Mouse (Mus musculus) CH12.LX (cell line): ENCODE measurements around the gene Pank2. TPM values are rescaled to one million over a fixed set of nuclear protein-coding genes. Genes with fewer than 3 reads are reported as not detected.
"Not testable (repeated sequence)": the region's sequence is repeated elsewhere in the genome, so short reads cannot be mapped to it uniquely, and the experiment has no call there.

ENCODE experiments used
- DNase-seq: peaks from one replicate; pipeline ENCODE4 v3.0.0-alpha.2; 2013; ENCODE audit errors: extremely low read depth
- H3K27ac ChIP-seq: 2 replicates; pipeline ENCODE4 v1.5.1; 2012; ENCODE audit warnings: low read depth, mild to moderate bottlenecking, control low read depth, moderate library complexity; ENCODE audit not compliant: insufficient read depth
- H3K27me3 ChIP-seq: replicated peaks from 2 replicates; pipeline ENCODE3; 2012; ENCODE audit warnings: inconsistent platforms
- H3K36me3 ChIP-seq, 2 experiments: replicated peaks in 1 of 2; 2 replicates each; pipeline versions ENCODE3 to v1.6.1; 2012; ENCODE audit warnings: inconsistent platforms in 1 of 2, low read length in 1 of 2, mild to moderate bottlenecking in 1 of 2, mixed read lengths in 1 of 2, moderate library complexity in 1 of 2; ENCODE audit not compliant: control insufficient read depth in 1 of 2, insufficient read depth in 1 of 2
- H3K4me1 ChIP-seq, 2 experiments: 2 replicates each; pipeline ENCODE4 v1.6.1; 2012; ENCODE audit warnings: inconsistent platforms in 1 of 2, moderate library complexity in 1 of 2; ENCODE audit not compliant: insufficient read depth in 2 of 2, control insufficient read depth in 1 of 2
- H3K4me2 ChIP-seq: 2 replicates; pipeline ENCODE4 v1.6.1; 2012; ENCODE audit warnings: low read depth, mild to moderate bottlenecking, control low read depth; ENCODE audit not compliant: poor library complexity, insufficient read depth, severe bottlenecking
- H3K4me3 ChIP-seq, 3 experiments: fragments of 150-350 bp in 1 of 3; sonication (generic) in 1 of 3; replicated peaks in 1 of 3; 2 replicates each; pipeline versions ENCODE3 to v1.5.1; 2011 to 2012; ENCODE audit warnings: low read depth in 2 of 3, low read length in 2 of 3, mild to moderate bottlenecking in 2 of 3, moderate library complexity in 2 of 3, control low read depth in 1 of 3, improper control_type of control experiment in 1 of 3, inconsistent platforms in 1 of 3, mixed read lengths in 1 of 3; ENCODE audit not compliant: poor library complexity in 1 of 3
- H3K79me2 ChIP-seq: replicated peaks from 2 replicates; pipeline ENCODE4 v1.6.1; 2012; ENCODE audit warnings: mild to moderate bottlenecking, moderate library complexity; ENCODE audit not compliant: control insufficient read depth, poor library complexity, insufficient read depth, severe bottlenecking; ENCODE audit errors: extremely low read depth
- H3K9ac ChIP-seq: 2 replicates; pipeline ENCODE4 v1.6.1; 2012; ENCODE audit warnings: low read depth, mild to moderate bottlenecking, control low read depth, moderate library complexity; ENCODE audit not compliant: insufficient read depth
- H3K9me3 ChIP-seq: replicated peaks from 2 replicates; pipeline ENCODE3; 2012; ENCODE audit warnings: low read length, inconsistent platforms, mixed read lengths
- BHLHE40 ChIP-seq: IDR thresholded peaks from 2 replicates; pipeline ENCODE4 v1.6.1; 2011; ENCODE audit warnings: mild to moderate bottlenecking, low read depth, low read length, improper control_type of control experiment
- HCFC1 ChIP-seq: IDR thresholded peaks from 2 replicates; pipeline ENCODE4 v1.6.1; 2012; ENCODE audit warnings: low read depth, mild to moderate bottlenecking, inconsistent platforms, low read length, improper control_type of control experiment
- IRF4 ChIP-seq: IDR thresholded peaks from 2 replicates; pipeline ENCODE4 v1.6.1; 2014; ENCODE audit warnings: low read depth, mild to moderate bottlenecking, inconsistent platforms, low read length, improper control_type of control experiment
- JUN ChIP-seq: IDR thresholded peaks from 2 replicates; pipeline ENCODE4 v1.6.1; 2011; ENCODE audit warnings: low read depth, mild to moderate bottlenecking, low read length, improper control_type of control experiment, moderate library complexity; ENCODE audit not compliant: insufficient read depth
- JUND ChIP-seq: conservative IDR thresholded peaks from 2 replicates; pipeline ENCODE4 v1.6.1; 2011; ENCODE audit warnings: low read depth, low read length, improper control_type of control experiment
- KAT2A ChIP-seq: IDR thresholded peaks from 2 replicates; pipeline ENCODE4 v1.6.1; 2012; ENCODE audit warnings: low read length, improper control_type of control experiment, inconsistent platforms; ENCODE audit not compliant: insufficient replicate concordance
- MAFK ChIP-seq: IDR thresholded peaks from 2 replicates; pipeline ENCODE4 v1.6.1; 2011; ENCODE audit warnings: low read length, improper control_type of control experiment; ENCODE audit not compliant: insufficient replicate concordance
- MAX ChIP-seq: IDR thresholded peaks from 2 replicates; pipeline ENCODE4 v1.6.1; 2011; ENCODE audit warnings: low read length, improper control_type of control experiment
- MEF2A ChIP-seq: IDR thresholded peaks from 2 replicates; pipeline ENCODE4 v1.6.1; 2014; ENCODE audit warnings: low read depth, mild to moderate bottlenecking, inconsistent platforms, low read length, improper control_type of control experiment, borderline replicate concordance
- MXI1 ChIP-seq: IDR thresholded peaks from 2 replicates; pipeline ENCODE4 v1.6.1; 2011; ENCODE audit warnings: mild to moderate bottlenecking, low read depth, low read length, improper control_type of control experiment
- NRF1 ChIP-seq: IDR thresholded peaks from 2 replicates; pipeline ENCODE4 v1.6.1; 2014; ENCODE audit warnings: low read depth, mild to moderate bottlenecking, inconsistent platforms, low read length, improper control_type of control experiment, moderate library complexity
- PAX5 ChIP-seq: IDR thresholded peaks from 2 replicates; pipeline ENCODE4 v1.6.1; 2012; ENCODE audit warnings: low read length, inconsistent platforms, mixed read lengths
- POLR2AphosphoS2 ChIP-seq: IDR thresholded peaks from 2 replicates; pipeline ENCODE4 v1.6.1; 2011; ENCODE audit warnings: low read depth, low read length, improper control_type of control experiment
- RCOR1 ChIP-seq: conservative IDR thresholded peaks from 2 replicates; pipeline ENCODE4 v1.6.1; 2012; ENCODE audit warnings: low read depth, mild to moderate bottlenecking, inconsistent platforms, low read length, improper control_type of control experiment
- TBP ChIP-seq: conservative IDR thresholded peaks from 2 replicates; pipeline ENCODE4 v1.6.1; 2011; ENCODE audit warnings: low read depth, low read length, improper control_type of control experiment
- TCF12 ChIP-seq: IDR thresholded peaks from 2 replicates; pipeline ENCODE4 v1.6.1; 2014; ENCODE audit warnings: low read depth, mild to moderate bottlenecking, inconsistent platforms, low read length, improper control_type of control experiment
- UBTF ChIP-seq: IDR thresholded peaks from 2 replicates; pipeline ENCODE4 v1.6.1; 2012; ENCODE audit warnings: low read depth, mild to moderate bottlenecking, inconsistent platforms, low read length, improper control_type of control experiment, moderate library complexity
- USF2 ChIP-seq: conservative IDR thresholded peaks from 2 replicates; pipeline ENCODE4 v1.6.1; 2011; ENCODE audit warnings: low read depth, low read length, improper control_type of control experiment
- ZKSCAN1 ChIP-seq: IDR thresholded peaks from 2 replicates; pipeline ENCODE4 v1.6.1; 2012; ENCODE audit warnings: low read depth, inconsistent platforms, low read length, improper control_type of control experiment, borderline replicate concordance
- dilution Hi-C: fragments of 300-500 bp; cut with MboI; formaldehyde crosslinking; loops from 2 replicates; pipeline ENCODE4 v1.14.3; 2020; ENCODE audit warnings: low sequenced_read_pairs; ENCODE audit not compliant: extremely low pct_unique_long_range_greater_than_20kb, extremely low pct_ligation_motif_present
- in situ Hi-C: fragments of 300-500 bp; cut with MboI; formaldehyde crosslinking; loops from 3 replicates; pipeline ENCODE4 v1.14.3; 2019; ENCODE audit warnings: low sequenced_read_pairs, low pct_ligation_motif_present, low pct_unique_long_range_greater_than_20kb, mixed read lengths
- polyA plus RNA-seq: library from polyadenylated mRNA; unstranded; fragments of >175 nt; gene quantifications from 2 replicates; pipeline ENCODE4 v1.2.1, GENCODE M21; 2012; ENCODE audit warnings: low read depth; ENCODE audit not compliant: insufficient read length
- total RNA-seq, 2 experiments: library from RNA; depleted of rRNA; stranded (reverse); fragments of 300-350 nt in 1 of 2; fragments of >200 nt in 1 of 2; gene quantifications; 2 replicates each; pipeline ENCODE4 v1.2.3; 2012 to 2014

The Pank2 gene
- total and polyA plus RNA-seq, 3 experiments: 16.6 to 43.2 (median 28.6) TPM

DNA sequence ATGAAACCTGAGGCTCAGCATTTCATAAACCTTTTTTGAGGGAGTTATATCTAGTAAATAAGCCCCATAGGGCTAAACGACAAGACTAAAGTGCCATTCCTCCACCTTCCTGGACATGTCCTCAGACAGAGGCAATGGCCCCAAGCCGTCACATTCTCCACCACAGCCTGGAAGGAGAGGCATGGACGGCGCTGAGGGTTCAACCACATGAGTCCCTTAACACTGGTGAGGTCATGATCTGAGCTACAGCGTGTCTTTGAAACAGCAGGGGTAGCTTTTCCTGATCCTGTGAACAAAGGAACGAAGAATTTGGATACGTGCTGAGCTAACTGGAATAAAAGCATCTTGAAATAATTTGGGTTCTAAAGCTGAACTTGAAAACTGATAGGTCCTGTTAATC lies 36.4 kb downstream of the Pank2 start:
- not testable (repeated sequence) for DNase-seq

DNA sequence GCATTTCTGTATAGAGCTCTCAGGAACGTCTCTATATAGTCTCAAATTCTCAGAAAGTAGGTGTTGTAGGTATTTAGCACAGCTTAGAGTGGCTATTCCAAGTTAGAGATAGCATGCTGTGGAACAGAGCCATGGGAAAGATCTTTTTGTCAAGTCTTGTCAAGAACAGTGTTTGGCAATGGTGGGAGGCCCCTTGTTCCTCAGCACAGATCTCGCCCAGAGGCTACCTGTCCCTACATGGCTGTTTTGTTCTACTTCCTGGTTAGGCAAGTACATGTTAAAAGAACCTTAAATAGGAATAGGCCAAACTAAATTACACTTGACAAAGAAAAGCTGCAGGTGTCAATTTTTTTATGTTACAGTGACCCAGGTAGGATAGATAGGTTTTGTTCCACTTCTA lies 38.2 kb downstream of the Pank2 start:
- in situ Hi-C loops: no loop called here
- TF ChIP-seq ZKSCAN1 (no peak), RCOR1 (no peak), PAX5 (no peak), MEF2A (no peak), NRF1 (no peak), HCFC1 (no peak), JUND (no peak), JUN (no peak), USF2 (no peak), MAX (no peak), UBTF (no peak), IRF4 (no peak), KAT2A (no peak), BHLHE40 (no peak), MAFK (no peak), TCF12 (no peak), TBP (no peak), MXI1 (no peak), POLR2AphosphoS2 (no peak)
- Histone ChIP-seq H3K79me2 (no peaks in the 10 kb centered on the region), H3K4me2 (no peak overlapping the region), H3K36me3 (peaks cover 61 to 86% of the 10 kb centered on the region in 2 experiments), H3K4me1 (no peaks in the 10 kb centered on the region), H3K27me3 (no peaks in the 10 kb centered on the region), H3K4me3 (no peak overlapping the region), H3K27ac (no peak overlapping the region), H3K9ac (no peak overlapping the region), H3K9me3 (no peaks in the 10 kb centered on the region)
- no peak for DNase-seq
- dilution Hi-C loops: no loop called here

More for the DNA sequence above, 36.4 kb downstream of the Pank2 start:
- H3K4me1 ChIP-seq, H3K27me3 ChIP-seq, H3K27ac ChIP-seq, H3K4me2 ChIP-seq, dilution Hi-C loops, H3K9me3 ChIP-seq, H3K9ac ChIP-seq, H3K4me3 ChIP-seq, H3K79me2 ChIP-seq: not testable (repeated sequence)
- H3K36me3 ChIP-seq: peaks cover 56 to 89% of the 10 kb centered on the region in 2 experiments
- in situ Hi-C loops: loop anchor here (10.0 kb wide), 1 partner anchor 116 kb away; no protein-coding TSS in a partner anchor
